Mouse (Mus musculus): ENCODE measurements around the gene Cmklr1.

GRCm38 (mm10) chr5:113670597-113670996 lies 20.4 kb upstream of the Cmklr1 start:
- TF ChIP-seq CTCF (conservative IDR thresholded peaks at IDR 0.05; ENCODE audit: low read length) (no peak), POU5F1 (IDR thresholded peaks at IDR 0.05; ENCODE audit: borderline replicate concordance, low read length) (no peak), NANOG (IDR thresholded peaks at IDR 0.05; ENCODE audit: borderline replicate concordance, low read length) (no peak)

Measured in E14TG2a.4 (cell line).